Mouse (Mus musculus) CH12.LX (cell line): ENCODE results near the gene Ern1. TPM values are rescaled to one million over a fixed set of nuclear protein-coding genes. Genes with fewer than 3 reads are reported as not detected.

Experiments
- DNase-seq: peaks from one replicate; pipeline ENCODE4 v3.0.0-alpha.2; 2013; ENCODE audit errors: extremely low read depth
- H3K27ac ChIP-seq: 2 replicates; pipeline ENCODE4 v1.5.1; 2012; ENCODE audit warnings: low read depth, mild to moderate bottlenecking, control low read depth, moderate library complexity; ENCODE audit not compliant: insufficient read depth
- H3K27me3 ChIP-seq: replicated peaks from 2 replicates; pipeline ENCODE3; 2012; ENCODE audit warnings: inconsistent platforms
- H3K36me3 ChIP-seq, 2 experiments: replicated peaks in 1 of 2; 2 replicates each; pipeline versions ENCODE3 to v1.6.1; 2012; ENCODE audit warnings: inconsistent platforms in 1 of 2, low read length in 1 of 2, mild to moderate bottlenecking in 1 of 2, mixed read lengths in 1 of 2, moderate library complexity in 1 of 2; ENCODE audit not compliant: control insufficient read depth in 1 of 2, insufficient read depth in 1 of 2
- H3K4me1 ChIP-seq, 2 experiments: 2 replicates each; pipeline ENCODE4 v1.6.1; 2012; ENCODE audit warnings: inconsistent platforms in 1 of 2, moderate library complexity in 1 of 2; ENCODE audit not compliant: insufficient read depth in 2 of 2, control insufficient read depth in 1 of 2
- H3K4me2 ChIP-seq: 2 replicates; pipeline ENCODE4 v1.6.1; 2012; ENCODE audit warnings: low read depth, mild to moderate bottlenecking, control low read depth; ENCODE audit not compliant: poor library complexity, insufficient read depth, severe bottlenecking
- H3K4me3 ChIP-seq, 3 experiments: fragments of 150-350 bp in 1 of 3; sonication (generic) in 1 of 3; replicated peaks in 1 of 3; 2 replicates each; pipeline versions ENCODE3 to v1.5.1; 2011 to 2012; ENCODE audit warnings: low read depth in 2 of 3, low read length in 2 of 3, mild to moderate bottlenecking in 2 of 3, moderate library complexity in 2 of 3, control low read depth in 1 of 3, improper control_type of control experiment in 1 of 3, inconsistent platforms in 1 of 3, mixed read lengths in 1 of 3; ENCODE audit not compliant: poor library complexity in 1 of 3
- H3K79me2 ChIP-seq: replicated peaks from 2 replicates; pipeline ENCODE4 v1.6.1; 2012; ENCODE audit warnings: mild to moderate bottlenecking, moderate library complexity; ENCODE audit not compliant: control insufficient read depth, poor library complexity, insufficient read depth, severe bottlenecking; ENCODE audit errors: extremely low read depth
- H3K9ac ChIP-seq: 2 replicates; pipeline ENCODE4 v1.6.1; 2012; ENCODE audit warnings: low read depth, mild to moderate bottlenecking, control low read depth, moderate library complexity; ENCODE audit not compliant: insufficient read depth
- H3K9me3 ChIP-seq: replicated peaks from 2 replicates; pipeline ENCODE3; 2012; ENCODE audit warnings: low read length, inconsistent platforms, mixed read lengths
- CHD1 ChIP-seq: IDR thresholded peaks from 2 replicates; pipeline ENCODE4 v1.6.1; 2012; ENCODE audit warnings: low read depth, low read length, improper control_type of control experiment, inconsistent platforms
- CTCF ChIP-seq, 2 experiments: IDR thresholded peaks in 1 of 2; conservative IDR thresholded peaks in 1 of 2; 2 replicates each; pipeline ENCODE4 v1.5.1; 2011 to 2012; ENCODE audit warnings: low read depth in 2 of 2, low read length in 2 of 2, improper control_type of control experiment in 1 of 2, inconsistent platforms in 1 of 2, mild to moderate bottlenecking in 1 of 2, moderate library complexity in 1 of 2
- ELF1 ChIP-seq: IDR thresholded peaks from 2 replicates; pipeline ENCODE4 v1.6.1; 2014; ENCODE audit warnings: low read depth, mild to moderate bottlenecking, inconsistent platforms, low read length, improper control_type of control experiment
- EP300 ChIP-seq: IDR thresholded peaks from 2 replicates; pipeline ENCODE4 v1.6.1; 2011; ENCODE audit warnings: low read length, improper control_type of control experiment
- ETS1 ChIP-seq: conservative IDR thresholded peaks from 2 replicates; pipeline ENCODE4 v1.6.1; 2012; ENCODE audit warnings: low read depth, mild to moderate bottlenecking, inconsistent platforms, low read length, improper control_type of control experiment, moderate library complexity
- GABPA ChIP-seq: IDR thresholded peaks from 2 replicates; pipeline ENCODE4 v1.6.1; 2012; ENCODE audit warnings: low read depth, low read length, improper control_type of control experiment, inconsistent platforms; ENCODE audit not compliant: insufficient replicate concordance
- HCFC1 ChIP-seq: IDR thresholded peaks from 2 replicates; pipeline ENCODE4 v1.6.1; 2012; ENCODE audit warnings: low read depth, mild to moderate bottlenecking, inconsistent platforms, low read length, improper control_type of control experiment
- JUN ChIP-seq: IDR thresholded peaks from 2 replicates; pipeline ENCODE4 v1.6.1; 2011; ENCODE audit warnings: low read depth, mild to moderate bottlenecking, low read length, improper control_type of control experiment, moderate library complexity; ENCODE audit not compliant: insufficient read depth
- JUND ChIP-seq: conservative IDR thresholded peaks from 2 replicates; pipeline ENCODE4 v1.6.1; 2011; ENCODE audit warnings: low read depth, low read length, improper control_type of control experiment
- KAT2A ChIP-seq: IDR thresholded peaks from 2 replicates; pipeline ENCODE4 v1.6.1; 2012; ENCODE audit warnings: low read length, improper control_type of control experiment, inconsistent platforms; ENCODE audit not compliant: insufficient replicate concordance
- MAFK ChIP-seq: IDR thresholded peaks from 2 replicates; pipeline ENCODE4 v1.6.1; 2011; ENCODE audit warnings: low read length, improper control_type of control experiment; ENCODE audit not compliant: insufficient replicate concordance
- MAX ChIP-seq: IDR thresholded peaks from 2 replicates; pipeline ENCODE4 v1.6.1; 2011; ENCODE audit warnings: low read length, improper control_type of control experiment
- MAZ ChIP-seq: IDR thresholded peaks from 2 replicates; pipeline ENCODE4 v1.6.1; 2012; ENCODE audit warnings: low read depth, mild to moderate bottlenecking, inconsistent platforms, low read length, improper control_type of control experiment, moderate library complexity
- MEF2A ChIP-seq: IDR thresholded peaks from 2 replicates; pipeline ENCODE4 v1.6.1; 2014; ENCODE audit warnings: low read depth, mild to moderate bottlenecking, inconsistent platforms, low read length, improper control_type of control experiment, borderline replicate concordance
- MXI1 ChIP-seq: IDR thresholded peaks from 2 replicates; pipeline ENCODE4 v1.6.1; 2011; ENCODE audit warnings: mild to moderate bottlenecking, low read depth, low read length, improper control_type of control experiment
- NELFE ChIP-seq: IDR thresholded peaks from 2 replicates; pipeline ENCODE4 v1.6.1; 2011; ENCODE audit warnings: low read depth, low read length, improper control_type of control experiment
- NRF1 ChIP-seq: IDR thresholded peaks from 2 replicates; pipeline ENCODE4 v1.6.1; 2014; ENCODE audit warnings: low read depth, mild to moderate bottlenecking, inconsistent platforms, low read length, improper control_type of control experiment, moderate library complexity
- RAD21 ChIP-seq: IDR thresholded peaks from 2 replicates; pipeline ENCODE4 v1.6.1; 2011; ENCODE audit warnings: low read depth, mild to moderate bottlenecking, low read length, improper control_type of control experiment, moderate library complexity
- SIN3A ChIP-seq: IDR thresholded peaks from 2 replicates; pipeline ENCODE4 v1.6.1; 2012; ENCODE audit warnings: low read length, improper control_type of control experiment, inconsistent platforms
- SMC3 ChIP-seq: IDR thresholded peaks from 2 replicates; pipeline ENCODE4 v1.6.1; 2011; ENCODE audit warnings: low read depth, low read length, improper control_type of control experiment
- TCF12 ChIP-seq: IDR thresholded peaks from 2 replicates; pipeline ENCODE4 v1.6.1; 2014; ENCODE audit warnings: low read depth, mild to moderate bottlenecking, inconsistent platforms, low read length, improper control_type of control experiment
- USF1 ChIP-seq: IDR thresholded peaks from 2 replicates; pipeline ENCODE4 v1.6.1; 2014; ENCODE audit warnings: low read depth, mild to moderate bottlenecking, inconsistent platforms, low read length, improper control_type of control experiment
- ZC3H11A ChIP-seq: IDR thresholded peaks from 2 replicates; pipeline ENCODE4 v1.6.1; 2012; ENCODE audit warnings: low read depth, mild to moderate bottlenecking, inconsistent platforms, low read length, improper control_type of control experiment
- ZNF384 ChIP-seq: IDR thresholded peaks from 2 replicates; pipeline ENCODE4 v1.6.1; 2012; ENCODE audit warnings: low read depth, low read length, improper control_type of control experiment, inconsistent platforms
- dilution Hi-C: fragments of 300-500 bp; cut with MboI; formaldehyde crosslinking; loops from 2 replicates; pipeline ENCODE4 v1.14.3; 2020; ENCODE audit warnings: low sequenced_read_pairs; ENCODE audit not compliant: extremely low pct_unique_long_range_greater_than_20kb, extremely low pct_ligation_motif_present
- in situ Hi-C: fragments of 300-500 bp; cut with MboI; formaldehyde crosslinking; loops from 3 replicates; pipeline ENCODE4 v1.14.3; 2019; ENCODE audit warnings: low sequenced_read_pairs, low pct_ligation_motif_present, low pct_unique_long_range_greater_than_20kb, mixed read lengths
- polyA plus RNA-seq: library from polyadenylated mRNA; unstranded; fragments of >175 nt; gene quantifications from 2 replicates; pipeline ENCODE4 v1.2.1, GENCODE M21; 2012; ENCODE audit warnings: low read depth; ENCODE audit not compliant: insufficient read length
- total RNA-seq, 2 experiments: library from RNA; depleted of rRNA; stranded (reverse); fragments of 300-350 nt in 1 of 2; fragments of >200 nt in 1 of 2; gene quantifications; 2 replicates each; pipeline ENCODE4 v1.2.3; 2012 to 2014

Ern1 gene
- total and polyA plus RNA-seq, 3 experiments = 3.0 to 21.7 (median 7.7) TPM

DNA sequence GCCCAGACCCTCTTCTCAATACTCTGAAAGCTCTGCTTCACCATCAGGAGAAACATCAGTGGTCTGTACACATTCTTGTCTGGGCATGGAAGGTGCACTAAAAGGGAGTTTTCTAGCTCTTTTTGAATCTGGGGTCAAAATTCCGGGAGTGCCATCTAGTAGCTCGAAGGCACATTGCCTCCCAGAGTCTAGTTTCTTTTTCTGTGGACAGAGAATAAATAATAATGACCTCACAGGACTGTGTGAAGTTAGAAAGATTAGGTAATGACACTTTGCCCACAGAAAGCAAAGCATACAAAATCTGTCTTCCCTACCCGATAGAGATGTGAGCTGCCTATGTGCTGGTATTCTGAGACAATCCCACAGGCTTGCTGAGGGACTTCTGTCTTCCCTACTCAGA is 77.1 kb downstream of the Ern1 start:
- H3K9me3 ChIP-seq = no peaks in the 10 kb centered on the region
- dilution Hi-C loops = no loop called here
- H3K4me3 ChIP-seq = no peak overlapping the region
- peaks cover 78 to 85% of the 10 kb centered on the region in 2 experiments for H3K36me3 ChIP-seq
- DNase-seq = no peak
- H3K4me1 ChIP-seq = peaks cover 0 to 11% of the 10 kb centered on the region in 2 experiments; a peak in 2 of 4 replicates
- no peaks in the 10 kb centered on the region for H3K79me2 ChIP-seq
- no peak overlapping the region for H3K27ac ChIP-seq
- in situ Hi-C loops = no loop called here
- H3K9ac ChIP-seq = no peak overlapping the region
- H3K27me3 ChIP-seq = no peaks in the 10 kb centered on the region
- no peak overlapping the region for H3K4me2 ChIP-seq
- TF ChIP-seq GABPA = no peak
- no peak for TF ChIP-seq MAZ
- TF ChIP-seq RAD21 = no peak
- no peak for TF ChIP-seq MAFK
- TF ChIP-seq TCF12 = no peak
- no peak for TF ChIP-seq NRF1
- TF ChIP-seq SIN3A = no peak
- TF ChIP-seq ZC3H11A = no peak
- TF ChIP-seq USF1 = no peak
- no peak for TF ChIP-seq MEF2A
- TF ChIP-seq JUN = no peak
- TF ChIP-seq JUND = no peak
- no peak for TF ChIP-seq NELFE
- TF ChIP-seq HCFC1 = no peak
- no peak for TF ChIP-seq EP300

DNA sequence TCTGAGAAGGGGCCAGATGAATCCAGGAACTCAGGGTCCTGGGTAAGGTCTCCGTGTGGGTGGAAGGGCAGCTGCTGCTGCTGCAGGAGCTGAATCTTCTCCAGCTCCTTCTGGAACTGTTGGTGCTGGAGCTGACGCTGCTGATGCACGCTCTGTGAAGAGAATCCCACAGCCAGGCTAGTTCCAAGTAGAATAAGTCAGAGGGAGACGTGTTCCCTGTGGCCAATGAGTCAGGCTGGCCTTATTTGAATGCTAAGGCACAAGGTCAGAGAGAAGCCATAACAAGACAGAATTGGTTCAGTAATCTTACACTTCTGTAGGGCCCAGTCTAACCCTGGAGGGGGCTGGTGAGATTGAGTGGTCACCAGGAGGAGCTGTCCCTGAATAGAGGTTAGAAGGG is 77.6 kb downstream of the Ern1 start:
- no peak overlapping the region for H3K9ac ChIP-seq

More for the DNA sequence above, 77.6 kb downstream of the Ern1 start:
- no peak overlapping the region for H3K4me2 ChIP-seq
- no peak overlapping the region for H3K27ac ChIP-seq
- in situ Hi-C loops = no loop called here
- peaks cover 0 to 11% of the 10 kb centered on the region in 2 experiments; a peak in 2 of 4 replicates for H3K4me1 ChIP-seq
- H3K4me3 ChIP-seq = no peak overlapping the region
- no peaks in the 10 kb centered on the region for H3K79me2 ChIP-seq
- dilution Hi-C loops = no loop called here
- TF ChIP-seq KAT2A (no peak), ZNF384 (no peak), USF1 (no peak), ELF1 (no peak), CHD1 (no peak), MAZ (no peak), MXI1 (no peak), NRF1 (no peak), SIN3A (no peak), CTCF (conservative IDR thresholded peaks at IDR 0.05 in 1 of 2, IDR thresholded peaks at IDR 0.05 in 1 of 2; ENCODE audit: low read depth in 2 of 2, low read length in 2 of 2) (no peak), MAX (no peak), ETS1 (no peak), SMC3 (no peak), TCF12 (no peak)
- no peak for DNase-seq
- no peaks in the 10 kb centered on the region for H3K9me3 ChIP-seq
- peaks cover 81 to 88% of the 10 kb centered on the region in 2 experiments for H3K36me3 ChIP-seq
- H3K27me3 ChIP-seq = no peaks in the 10 kb centered on the region
